Mouse (Mus musculus) ES-E14 (cell line): ENCODE measurements at regions not wholly inside any gene's neighbourhood (a gene's known extent, or its start where the extent isn't known, plus 50 kb on each side); places are given as distances from the start of the nearest gene placed in this dataset.

Experiments
- DNase-seq: peaks from one replicate; pipeline ENCODE4 v3.0.0-alpha.2; 2013; ENCODE audit warnings: low read depth, low spot score
- H3K27ac ChIP-seq: 2 replicates; pipeline ENCODE4 v1.5.1; 2012; ENCODE audit warnings: low read depth, mild to moderate bottlenecking, low read length, moderate library complexity, mixed read lengths; ENCODE audit not compliant: poor library complexity, insufficient read depth, severe bottlenecking
- H3K36me3 ChIP-seq: 2 replicates; pipeline ENCODE4 v1.6.1; 2012; ENCODE audit warnings: mild to moderate bottlenecking, low read length, moderate library complexity, mixed read lengths; ENCODE audit not compliant: control insufficient read depth, poor library complexity, insufficient read depth, severe bottlenecking
- H3K4me1 ChIP-seq, 2 experiments: fragments of 150-350 bp in 1 of 2; sonication (generic) in 1 of 2; 2 replicates each; pipeline ENCODE4 v1.6.1; 2012; ENCODE audit warnings: low read length in 2 of 2, mild to moderate bottlenecking in 1 of 2, mixed read lengths in 1 of 2; ENCODE audit not compliant: control insufficient read depth in 2 of 2, insufficient read depth in 2 of 2, poor library complexity in 1 of 2
- H3K4me3 ChIP-seq, 2 experiments: fragments of 150-350 bp in 1 of 2; sonication (generic) in 1 of 2; 2 replicates each; pipeline ENCODE4 v1.5.1; 2012; ENCODE audit warnings: low read length in 2 of 2, low read depth in 1 of 2, mild to moderate bottlenecking in 1 of 2, mixed read lengths in 1 of 2; ENCODE audit not compliant: insufficient read depth in 1 of 2, poor library complexity in 1 of 2, severe bottlenecking in 1 of 2
- H3K9ac ChIP-seq: 2 replicates; pipeline ENCODE4 v1.6.1; 2012; ENCODE audit warnings: low read depth, mild to moderate bottlenecking, low read length, mixed read lengths; ENCODE audit not compliant: poor library complexity, insufficient read depth, severe bottlenecking
- H3K9me3 ChIP-seq: fragments of 150-350 bp; sonication (generic); 2 replicates; pipeline ENCODE4 v1.6.1; 2012; ENCODE audit warnings: low read depth, mild to moderate bottlenecking, low read length; ENCODE audit not compliant: control insufficient read depth, insufficient read depth
- CHD2 ChIP-seq: IDR thresholded peaks from 2 replicates; pipeline ENCODE4 v1.6.1; 2014; ENCODE audit warnings: mild to moderate bottlenecking, low read depth, low read length, inconsistent platforms
- HCFC1 ChIP-seq: IDR thresholded peaks from 2 replicates; pipeline ENCODE4 v1.6.1; 2012; ENCODE audit warnings: low read length, inconsistent platforms, borderline replicate concordance; ENCODE audit not compliant: insufficient read depth
- MAFK ChIP-seq: IDR thresholded peaks from 2 replicates; pipeline ENCODE4 v1.6.1; 2014; ENCODE audit warnings: mild to moderate bottlenecking, low read depth, low read length, inconsistent platforms; ENCODE audit not compliant: insufficient read depth
- ZC3H11A ChIP-seq: IDR thresholded peaks from 2 replicates; pipeline ENCODE4 v1.6.1; 2012; ENCODE audit warnings: low read depth, mild to moderate bottlenecking, inconsistent platforms, low read length, borderline replicate concordance
- ZNF384 ChIP-seq: IDR thresholded peaks from 2 replicates; pipeline ENCODE4 v1.6.1; 2012; ENCODE audit warnings: low read depth, low read length, inconsistent platforms
- in situ Hi-C, 2 experiments: fragments of 600-800 bp; cut with MboI; formaldehyde crosslinking; loops; one replicate each; pipeline ENCODE4 v1.15.1; 2025; ENCODE audit warnings: low sequenced_read_pairs in 2 of 2, inconsistent platforms in 1 of 2; ENCODE audit not compliant: unreplicated experiment in 2 of 2

GRCm38 (mm10) chr1:113358242-113358641 lies 1493.5 kb upstream of the Dsel start:
- H3K9ac ChIP-seq: no peak overlapping the region
- H3K4me3 ChIP-seq: no peak overlapping the region
- no peak for DNase-seq
- no peaks in the 10 kb centered on the region for H3K36me3 ChIP-seq
- in situ Hi-C loops: no loop called here
- H3K4me1 ChIP-seq: no peaks in the 10 kb centered on the region
- H3K9me3 ChIP-seq: no peaks in the 10 kb centered on the region
- H3K27ac ChIP-seq: no peak overlapping the region
- TF ChIP-seq MAFK: no peak
- no peak for TF ChIP-seq HCFC1
- TF ChIP-seq ZC3H11A: no peak
- no peak for TF ChIP-seq CHD2
- no peak for TF ChIP-seq ZNF384

GRCm38 (mm10) chr1:113308037-113308436 lies 1443.3 kb upstream of the Dsel start:
- Histone ChIP-seq H3K27ac (no peak overlapping the region), H3K9me3 (no peaks in the 10 kb centered on the region), H3K4me1 (no peaks in the 10 kb centered on the region), H3K36me3 (no peaks in the 10 kb centered on the region), H3K4me3 (no peak overlapping the region), H3K9ac (no peak overlapping the region)
- in situ Hi-C loops: no loop called here
- no peak for TF ChIP-seq CHD2
- TF ChIP-seq HCFC1: no peak
- TF ChIP-seq ZNF384: no peak
- no peak for DNase-seq

- TF ChIP-seq ZNF384 (no peak), ZC3H11A (no peak), HCFC1 (no peak), MAFK (no peak), CHD2 (no peak)
- in situ Hi-C loops: no loop called here
- Histone ChIP-seq H3K4me1 (no peaks in the 10 kb centered on the region), H3K9ac (no peak overlapping the region), H3K4me3 (no peak overlapping the region), H3K27ac (no peak overlapping the region), H3K36me3 (no peaks in the 10 kb centered on the region), H3K9me3 (no peaks in the 10 kb centered on the region)
- DNase-seq: no peak
These were observed 1433.1 kb upstream of the Dsel start for GRCm38 (mm10) chr1:113297807-113298206.

- Histone ChIP-seq H3K9me3 (no peaks in the 10 kb centered on the region), H3K9ac (no peak overlapping the region), H3K27ac (no peak overlapping the region), H3K4me3 (no peak overlapping the region), H3K4me1 (no peaks in the 10 kb centered on the region), H3K36me3 (no peaks in the 10 kb centered on the region)
- TF ChIP-seq MAFK (no peak), CHD2 (no peak)
- DNase-seq: no peak
- in situ Hi-C loops: no loop called here
These were observed 1423.5 kb upstream of the Dsel start for GRCm38 (mm10) chr1:113288242-113288641.

- Histone ChIP-seq H3K4me1 (no peaks in the 10 kb centered on the region), H3K9me3 (no peaks in the 10 kb centered on the region), H3K36me3 (no peaks in the 10 kb centered on the region), H3K9ac (no peak overlapping the region), H3K27ac (no peak overlapping the region), H3K4me3 (no peak overlapping the region)
- TF ChIP-seq CHD2 (no peak), ZNF384 (no peak), ZC3H11A (no peak), MAFK (no peak), HCFC1 (no peak)
- no peak for DNase-seq
- in situ Hi-C loops: no loop called here
These were observed 1419.4 kb upstream of the Dsel start for GRCm38 (mm10) chr1:113284122-113284521.
